Mouse (Mus musculus): Measurements from ENCODE around the gene Gne.
A peak's percentile ranks its signal among the peaks of the same experiment; 100 is the strongest.
"Not testable (repeated sequence)": the region's sequence is repeated elsewhere in the genome, so short reads cannot be mapped to it uniquely, and the experiment has no call there.

Gene Gne

DNA sequence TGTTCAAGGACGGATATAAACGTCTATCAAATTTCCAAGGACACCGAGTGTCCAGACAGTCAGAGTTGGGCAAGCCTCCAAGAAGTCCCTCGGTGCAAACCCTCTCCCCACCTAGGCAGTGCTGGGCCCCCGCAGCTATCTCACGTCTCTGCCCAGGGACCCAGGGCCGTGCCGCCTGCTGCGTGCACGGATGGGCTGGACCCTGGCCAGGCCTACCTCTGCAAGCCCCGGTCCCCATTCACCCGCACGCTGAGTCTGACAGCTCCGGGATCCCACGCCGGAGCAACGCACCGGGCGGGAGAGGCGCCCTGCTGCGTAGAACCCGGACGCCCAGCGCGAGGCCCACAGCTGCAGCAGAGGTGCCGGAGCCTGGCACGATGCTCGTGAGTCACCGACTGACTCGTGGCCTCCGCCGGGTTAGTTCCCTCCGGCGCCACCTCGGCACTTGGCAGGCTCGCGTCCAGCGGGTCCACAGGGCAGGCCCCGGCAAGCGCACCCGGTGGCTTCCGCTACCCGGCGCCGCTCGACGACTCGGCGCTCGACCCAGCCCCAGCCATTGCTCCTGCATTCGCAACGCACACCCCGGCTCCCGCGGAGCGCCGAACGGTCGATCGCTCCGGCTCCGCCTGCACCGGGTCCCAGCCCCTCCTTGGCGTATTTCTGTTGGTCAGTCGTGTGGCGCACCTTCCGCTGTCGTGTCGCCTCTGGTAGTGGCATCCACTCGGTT is 11.7 kb downstream of the Gne start:
- DNase-seq = peak; percentile 92

GRCm38 (mm10) chr4:44071741-44072145 is 12.2 kb downstream of the Gne start:
- DNase-seq = peak; percentile 70

GRCm38 (mm10) chr4:44070641-44071040 is 13.3 kb downstream of the Gne start:
- DNase-seq = peak; percentile 24

- DNase-seq = no peak
These were observed 14.6 kb downstream of the Gne start for GRCm38 (mm10) chr4:44069411-44069810.

DNA sequence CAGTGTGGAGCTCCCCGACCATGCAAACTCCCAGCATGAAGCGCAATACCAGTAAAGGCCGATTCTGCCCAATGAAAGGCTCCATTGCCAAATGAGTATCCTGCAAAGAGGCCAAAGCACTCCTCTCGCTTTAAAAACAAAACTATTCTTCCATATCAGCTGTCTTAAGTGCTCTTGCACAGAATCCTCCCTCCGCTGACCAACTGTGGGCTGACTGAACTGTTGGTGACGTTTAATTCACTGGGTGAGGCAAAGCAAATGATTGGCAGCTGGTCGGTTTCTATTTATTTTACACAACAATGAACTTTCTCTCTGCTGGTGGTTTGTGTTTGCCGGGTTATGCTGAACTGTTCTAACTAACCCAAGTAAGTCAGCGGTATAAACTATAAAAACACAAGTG is 15.2 kb downstream of the Gne start:
- no peak for DNase-seq

DNA sequence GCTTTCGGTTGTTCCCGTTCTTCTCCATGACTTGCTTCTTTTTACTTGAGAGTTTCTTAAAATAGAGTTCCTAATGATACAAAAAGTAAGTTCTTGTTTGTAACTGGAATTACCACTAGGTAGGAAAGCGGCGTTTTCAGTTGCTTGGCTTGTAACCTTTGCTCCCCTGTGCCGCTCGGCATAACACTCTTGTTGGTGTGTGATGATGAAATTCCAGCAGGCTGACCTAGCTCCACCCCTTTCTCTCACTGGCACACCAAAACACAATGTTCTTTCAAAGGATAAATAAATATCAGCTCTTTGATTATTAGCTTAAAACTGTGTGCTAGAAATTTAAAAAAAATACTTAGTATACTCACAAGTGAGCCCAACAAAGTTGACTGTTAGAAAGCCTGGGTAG is 17.1 kb downstream of the Gne start:
- DNase-seq = no peak

DNA sequence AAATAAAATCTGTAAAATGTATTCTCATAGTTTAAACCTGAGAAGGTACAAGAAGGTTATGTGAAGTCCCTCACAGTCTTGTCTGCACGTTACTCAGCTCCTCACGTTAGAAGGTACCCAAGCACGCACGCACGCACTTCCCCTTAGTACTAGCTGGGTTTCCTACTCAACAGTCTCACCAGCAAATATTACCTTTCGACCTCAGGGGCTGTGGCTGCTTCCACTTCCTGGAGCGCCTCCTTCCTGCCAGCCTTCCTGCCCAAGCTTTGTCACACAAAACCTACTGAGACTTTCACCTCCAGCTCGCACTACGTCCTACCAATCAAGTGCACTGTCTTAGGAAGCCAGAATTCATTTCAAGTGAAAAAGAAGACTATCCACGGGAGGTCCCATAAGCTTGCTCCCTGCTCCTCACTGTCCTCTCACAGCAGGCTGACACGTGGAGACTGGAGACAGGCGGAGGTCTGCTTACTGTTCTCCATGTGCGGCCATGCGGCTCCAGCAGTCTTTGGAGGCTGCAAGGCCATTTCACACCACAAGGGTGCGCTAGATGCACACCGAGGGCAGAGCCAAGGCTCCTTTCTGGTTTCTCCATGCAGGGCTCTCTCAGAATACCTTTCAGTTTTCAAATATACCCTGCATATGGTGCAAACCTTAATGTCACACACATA is 18.5 kb downstream of the Gne start:
- peak; percentile 90 for DNase-seq

DNA sequence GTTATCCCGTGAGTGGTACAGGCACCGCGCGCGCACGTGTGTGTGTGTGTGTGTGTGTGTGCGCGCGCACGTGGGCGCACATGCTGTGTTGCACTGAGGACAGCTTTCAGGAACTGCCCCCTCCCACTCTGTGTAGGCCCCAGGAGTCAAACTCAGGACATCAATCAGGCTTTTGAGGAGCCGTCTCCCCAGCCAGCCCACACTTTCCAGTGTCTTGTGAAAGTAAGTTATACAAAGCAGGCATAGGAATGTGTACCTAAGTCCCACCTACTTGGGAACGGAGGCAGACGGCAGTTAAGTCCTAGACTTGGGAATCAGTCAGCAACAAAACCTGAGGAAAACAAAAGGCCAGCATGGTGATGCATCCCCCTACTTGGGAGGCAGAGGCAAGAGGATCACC is 21.2 kb downstream of the Gne start:
- DNase-seq = no peak

DNA sequence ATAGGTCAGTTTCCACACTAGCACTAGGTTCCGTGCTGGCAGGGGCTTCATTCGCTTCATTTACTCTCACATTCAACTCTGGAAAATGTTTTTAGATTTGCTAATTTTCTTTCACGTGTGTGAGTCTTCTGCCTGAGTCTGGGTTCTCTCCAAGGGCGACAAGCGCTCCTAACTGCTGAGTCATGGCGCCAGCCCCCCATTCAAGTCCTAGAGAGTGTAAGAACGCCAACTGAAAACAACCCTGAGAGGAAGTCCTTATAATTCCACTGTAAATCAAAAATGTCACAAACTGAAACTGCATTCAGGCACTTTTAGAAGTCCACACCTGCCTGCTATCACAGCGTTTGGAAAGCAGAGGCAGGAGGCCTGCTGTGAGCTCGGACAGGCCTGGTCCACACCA is 21.9 kb downstream of the Gne start:
- DNase-seq = peak; percentile 42

DNA sequence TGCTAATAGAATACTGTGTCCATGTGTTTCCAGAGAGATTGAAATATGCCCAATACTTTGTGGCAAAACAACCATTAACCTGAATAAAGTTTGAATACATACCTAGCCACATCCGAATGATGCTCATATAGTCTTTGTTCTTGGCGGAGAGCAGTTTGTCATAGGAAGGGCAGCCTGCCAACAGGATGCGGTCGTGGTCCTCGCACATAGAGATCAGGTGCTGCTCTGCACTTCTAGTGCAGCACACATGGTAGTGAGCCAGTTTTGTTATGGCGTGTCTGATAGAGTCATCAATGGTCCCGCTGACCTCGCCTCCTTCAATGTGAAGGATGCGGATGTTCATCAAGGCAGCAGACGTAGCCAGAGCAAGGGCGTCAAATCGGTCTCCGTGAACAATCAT is 24.3 kb downstream of the Gne start:
- no peak for DNase-seq

DNA sequence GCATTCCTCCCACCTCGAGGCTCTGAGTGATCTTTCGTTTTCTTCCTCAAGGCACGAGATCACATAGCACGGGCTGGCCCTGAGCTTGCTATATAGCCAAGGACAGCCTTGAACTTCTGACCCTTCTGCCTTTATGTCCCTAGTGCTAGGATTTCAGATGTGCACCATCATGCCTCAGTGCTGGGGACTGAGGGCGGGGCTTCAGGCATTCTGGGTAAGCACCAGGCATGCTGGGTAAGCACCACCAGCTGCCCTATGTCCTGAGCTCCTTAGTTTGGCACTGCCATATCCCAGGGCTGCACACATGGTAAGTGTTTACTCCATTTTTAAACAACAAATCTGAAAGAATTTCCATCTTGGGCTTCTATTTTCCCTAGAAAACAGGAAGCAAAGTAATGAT is 34.2 kb downstream of the Gne start:
- DNase-seq = no peak

DNA sequence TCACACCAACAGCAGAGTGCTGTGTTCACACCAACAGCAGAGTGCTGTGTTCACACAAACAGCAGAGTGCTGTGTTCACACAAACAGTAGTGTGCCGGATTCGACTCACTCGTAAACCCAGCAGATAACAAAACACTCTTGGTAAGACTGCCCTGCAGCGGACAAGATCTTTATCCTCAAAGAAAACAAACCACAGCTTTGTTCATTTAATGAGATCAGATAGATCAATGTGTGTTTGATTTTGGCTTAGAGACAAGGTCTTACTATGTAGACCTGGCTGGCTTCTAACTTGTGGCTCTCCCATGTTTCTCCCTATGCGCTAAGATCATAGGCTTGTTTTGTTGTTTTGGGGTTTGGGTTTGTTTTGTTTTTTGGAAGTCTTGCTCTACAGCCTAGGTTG is 37.9 kb downstream of the Gne start:
- no peak for DNase-seq

- no peak for DNase-seq
These were observed 39.2 kb downstream of the Gne start for GRCm38 (mm10) chr4:44044685-44045356.

DNA sequence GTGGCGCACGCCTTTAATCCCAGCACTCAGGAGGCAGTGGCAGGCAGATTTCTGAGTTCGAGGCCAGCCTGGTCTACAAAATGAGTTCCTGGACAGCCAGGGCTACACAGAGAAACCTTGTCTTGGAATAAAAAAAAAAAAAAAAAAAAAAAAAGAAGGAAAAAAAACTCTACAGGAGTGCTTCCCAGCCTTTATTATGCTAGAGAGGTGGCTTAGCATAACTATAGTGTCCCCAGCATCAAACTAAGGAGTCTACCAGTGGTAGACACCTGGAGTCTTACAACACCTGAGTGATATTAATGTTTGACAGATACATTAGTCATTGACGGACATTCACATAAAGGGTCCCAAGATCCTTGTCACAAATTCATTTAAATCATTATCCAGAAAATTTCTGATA is 40.8 kb downstream of the Gne start:
- not testable (repeated sequence) for DNase-seq

- DNase-seq = no peak
These were observed 41.5 kb downstream of the Gne start for GRCm38 (mm10) chr4:44042429-44042828.

DNA sequence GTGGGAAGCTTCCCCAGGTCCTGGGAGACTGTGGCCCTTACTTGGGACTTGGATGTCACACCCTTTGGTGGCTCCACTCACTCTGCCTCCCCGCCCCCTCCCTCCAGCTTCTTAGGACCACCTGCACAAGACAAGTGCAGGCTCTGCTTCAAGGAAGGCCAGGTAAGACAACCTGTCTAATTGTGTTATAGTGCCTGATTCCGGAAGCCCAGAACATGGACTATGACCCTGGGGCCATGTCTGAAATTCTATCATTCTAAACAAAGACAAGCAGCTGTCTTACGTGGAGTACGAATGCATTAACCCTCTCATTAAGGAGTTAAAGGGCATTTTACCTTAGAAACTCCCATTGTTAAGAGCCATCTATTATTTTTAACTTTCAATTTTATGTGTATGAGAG is 43.2 kb downstream of the Gne start:
- DNase-seq = no peak

- DNase-seq = no peak
These were observed 47.5 kb downstream of the Gne start for GRCm38 (mm10) chr4:44036455-44036854.

- no peak for DNase-seq
These were observed 52.5 kb downstream of the Gne start for GRCm38 (mm10) chr4:44031521-44031920.

DNA sequence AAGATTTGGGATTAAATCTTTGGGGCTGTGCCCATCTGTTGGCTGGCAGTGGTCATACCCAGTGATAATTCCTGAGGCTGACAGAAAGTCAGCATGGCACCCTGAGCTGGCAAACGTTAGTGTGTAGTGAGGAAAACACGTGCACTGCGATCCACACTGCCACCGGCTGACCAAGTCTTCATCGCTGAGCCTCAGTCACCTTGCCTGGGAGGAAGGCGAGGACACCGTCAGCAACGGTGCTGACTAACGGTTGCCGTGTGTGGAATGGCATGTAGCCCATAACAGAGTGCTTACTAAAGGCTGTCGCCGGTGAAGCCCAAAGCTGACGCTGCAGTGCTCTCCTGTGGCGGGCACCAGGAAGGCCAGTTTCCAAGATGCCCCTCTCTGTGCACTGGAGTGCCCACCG is 54.3 kb downstream of the Gne start:
- DNase-seq = no peak

GRCm38 (mm10) chr4:44028303-44029135 is 55.5 kb downstream of the Gne start:
- no peak for DNase-seq

DNA sequence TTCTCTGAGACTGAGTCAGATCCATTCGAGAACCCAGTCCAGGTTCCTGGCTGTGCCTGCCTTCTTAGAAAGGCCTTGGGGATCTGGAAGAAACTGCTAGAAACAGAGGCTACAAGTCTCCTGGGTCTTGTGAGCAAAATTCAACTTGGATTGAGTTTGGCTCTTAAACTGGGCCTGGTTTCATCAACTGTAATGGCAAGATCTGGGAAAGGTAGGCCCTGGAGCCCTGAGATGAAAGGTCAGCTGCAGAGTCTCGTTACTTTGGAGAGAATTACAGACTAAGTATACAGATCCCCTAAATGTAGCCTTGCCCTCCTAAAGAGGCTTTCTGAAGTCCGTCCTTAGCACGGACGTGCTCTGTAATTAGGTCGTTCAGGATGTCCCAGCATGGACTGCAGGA is 58.4 kb downstream of the Gne start:
- no peak for DNase-seq

DNA sequence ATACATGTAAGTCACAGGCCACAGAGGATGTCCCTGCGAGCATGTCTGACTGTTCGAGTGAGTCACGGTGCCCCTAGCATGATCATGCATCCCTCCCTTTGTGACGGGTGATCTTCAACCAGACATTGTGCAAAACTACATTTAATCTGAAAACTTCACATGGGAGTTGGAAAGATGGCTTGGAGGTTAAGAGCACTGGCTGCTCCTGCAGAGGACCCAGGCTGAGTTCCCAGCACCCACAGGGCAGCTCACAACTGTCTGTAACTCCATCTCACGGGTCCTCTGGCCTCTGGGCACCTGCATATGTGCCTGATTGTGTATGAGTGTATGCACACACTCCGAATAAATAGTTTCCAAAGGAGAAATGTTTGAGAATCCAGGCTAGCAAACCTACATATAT is 59.7 kb downstream of the Gne start:
- no peak for DNase-seq

GRCm38 (mm10) chr4:44023681-44024080 is 60.3 kb downstream of the Gne start:
- no peak for DNase-seq

All from liver (tissue).